Mouse (Mus musculus): ENCODE measurements around the gene Lrrc8c. TPM values are rescaled to one million over a fixed set of nuclear protein-coding genes. Genes with fewer than 3 reads are reported as not detected.

The Lrrc8c gene
- polyA plus RNA-seq, 1 experiment from 2014 or later = 17.8 TPM

GRCm38 (mm10) chr5:105515532-105515931 is 3.7 kb upstream of the Lrrc8c start:
- Histone ChIP-seq H3K9ac (no peak overlapping the region), H3K4me2 (no peak overlapping the region), H3K27ac (no peak overlapping the region), H3K27me3 (replicated peaks) (no peaks in the 10 kb centered on the region), H3K4me3 (replicated peaks) (no peak overlapping the region), H3K4me1 (no peaks in the 10 kb centered on the region), H3K9me3 (no peaks in the 10 kb centered on the region), H3K36me3 (no peaks in the 10 kb centered on the region)
- 72% methylated on average over 6 of the region's 6 CpGs for WGBS
- no peak for ATAC-seq (ENCODE audit: insufficient read depth, low FRiP score, low read depth)

- no peak overlapping the region for H3K9ac ChIP-seq
- no peaks in the 10 kb centered on the region for H3K9me3 ChIP-seq
- no peaks in the 10 kb centered on the region for H3K27me3 ChIP-seq (replicated peaks)
- 44% methylated on average over 3 of the region's 3 CpGs for WGBS
- H3K4me3 ChIP-seq (replicated peaks) = no peak overlapping the region
- no peak overlapping the region for H3K27ac ChIP-seq
- no peaks in the 10 kb centered on the region for H3K4me1 ChIP-seq
- no peak overlapping the region for H3K4me2 ChIP-seq
- no peak for ATAC-seq (ENCODE audit: insufficient read depth, low FRiP score, low read depth)
- H3K36me3 ChIP-seq = no peaks in the 10 kb centered on the region
Observed at GRCm38 (mm10) chr5:105516290-105516689, 2.9 kb upstream of the Lrrc8c start.

- no peaks in the 10 kb centered on the region for H3K36me3 ChIP-seq
- no peak for ATAC-seq (ENCODE audit: insufficient read depth, low FRiP score, low read depth)
- H3K4me3 ChIP-seq (replicated peaks) = peak overlapping the region; percentile 76
- no peaks in the 10 kb centered on the region for H3K4me1 ChIP-seq
- peak overlapping the region; percentile 88; the same call in 1 of the 2 replicates for H3K27ac ChIP-seq
- no peaks in the 10 kb centered on the region for H3K9me3 ChIP-seq
- 6% methylated on average over 7 of the region's 7 CpGs for WGBS
- H3K4me2 ChIP-seq = peak overlapping the region; percentile 97
- no peaks in the 10 kb centered on the region for H3K27me3 ChIP-seq (replicated peaks)
- no peak overlapping the region for H3K9ac ChIP-seq
Observed at GRCm38 (mm10) chr5:105517992-105518625, 1.1 kb upstream of the Lrrc8c start.

- peak; percentile 61 for ATAC-seq (ENCODE audit: insufficient read depth, low FRiP score, low read depth)
- H3K27ac ChIP-seq = peak overlapping the region; percentile 88
Observed at GRCm38 (mm10) chr5:105518626-105519095, 527 bp upstream of the Lrrc8c start.

GRCm38 (mm10) chr5:105519976-105520300 is 750 bp downstream of the Lrrc8c start:
- H3K4me1 ChIP-seq = no peaks in the 10 kb centered on the region
- peak overlapping the region; percentile 97 for H3K4me2 ChIP-seq
- peak overlapping the region; percentile 76 for H3K4me3 ChIP-seq (replicated peaks)
- H3K9ac ChIP-seq = peak overlapping the region; percentile 77
- no peaks in the 10 kb centered on the region for H3K9me3 ChIP-seq
- no peak for ATAC-seq (ENCODE audit: insufficient read depth, low FRiP score, low read depth)
- H3K27ac ChIP-seq = 0 out of 2 replicates have a peak overlapping the region, but pooled peaks have one; percentile 88
- no peaks in the 10 kb centered on the region for H3K27me3 ChIP-seq (replicated peaks)
- H3K36me3 ChIP-seq = no peaks in the 10 kb centered on the region
- 9% methylated on average over 5 of the region's 5 CpGs for WGBS

More at GRCm38 (mm10) chr5:105518626-105519095, 527 bp upstream of the Lrrc8c start:
- Histone ChIP-seq H3K4me1 (no peaks in the 10 kb centered on the region), H3K9me3 (no peaks in the 10 kb centered on the region), H3K9ac (peak overlapping the region; percentile 77; the same call in 1 of the 2 replicates), H3K4me2 (peak overlapping the region; percentile 97), H3K36me3 (no peaks in the 10 kb centered on the region), H3K27me3 (replicated peaks) (no peaks in the 10 kb centered on the region), H3K4me3 (replicated peaks) (peak overlapping the region; percentile 76)
- WGBS = under 1% methylated on average over 16 of the region's 16 CpGs

- H3K4me3 ChIP-seq (replicated peaks) = peak overlapping the region; percentile 76
- no peaks in the 10 kb centered on the region for H3K9me3 ChIP-seq
- H3K27ac ChIP-seq = no peak overlapping the region
- WGBS = 55% methylated on average over 9 of the region's 9 CpGs
- no peaks in the 10 kb centered on the region for H3K36me3 ChIP-seq
- H3K27me3 ChIP-seq (replicated peaks) = no peaks in the 10 kb centered on the region
- no peaks in the 10 kb centered on the region for H3K4me1 ChIP-seq
- no peak overlapping the region for H3K9ac ChIP-seq
- ATAC-seq (ENCODE audit: insufficient read depth, low FRiP score, low read depth) = no peak
- peak overlapping the region; percentile 97 for H3K4me2 ChIP-seq
Observed at GRCm38 (mm10) chr5:105520442-105520965, 1.3 kb downstream of the Lrrc8c start.

- no peak for ATAC-seq (ENCODE audit: insufficient read depth, low FRiP score, low read depth)
- WGBS = 53% methylated on average over 3 of the region's 3 CpGs
- no peak overlapping the region for H3K9ac ChIP-seq
- no peaks in the 10 kb centered on the region for H3K36me3 ChIP-seq
- no peak overlapping the region for H3K27ac ChIP-seq
- no peak overlapping the region for H3K4me3 ChIP-seq (replicated peaks)
- H3K4me1 ChIP-seq = no peaks in the 10 kb centered on the region
- no peaks in the 10 kb centered on the region for H3K9me3 ChIP-seq
- H3K27me3 ChIP-seq (replicated peaks) = no peaks in the 10 kb centered on the region
- H3K4me2 ChIP-seq = no peak overlapping the region
Observed at GRCm38 (mm10) chr5:105523452-105523851, 4.3 kb downstream of the Lrrc8c start.

- no peak overlapping the region for H3K4me3 ChIP-seq (replicated peaks)
- no peaks in the 10 kb centered on the region for H3K4me1 ChIP-seq
- no peaks in the 10 kb centered on the region for H3K27me3 ChIP-seq (replicated peaks)
- no peak overlapping the region for H3K27ac ChIP-seq
- no peaks in the 10 kb centered on the region for H3K9me3 ChIP-seq
- H3K4me2 ChIP-seq = no peak overlapping the region
- no peak for ATAC-seq (ENCODE audit: insufficient read depth, low FRiP score, low read depth)
- 88% methylated on average over 12 of the region's 12 CpGs for WGBS
- no peak overlapping the region for H3K9ac ChIP-seq
- no peaks in the 10 kb centered on the region for H3K36me3 ChIP-seq
Observed at GRCm38 (mm10) chr5:105525004-105525403, 5.8 kb downstream of the Lrrc8c start.

- Histone ChIP-seq H3K36me3 (no peaks in the 10 kb centered on the region), H3K9me3 (no peaks in the 10 kb centered on the region), H3K4me1 (0 out of 2 replicates have a peak, but pooled peaks cover 3% of the 10 kb centered on the region), H3K4me3 (replicated peaks) (no peak overlapping the region), H3K9ac (no peak overlapping the region), H3K27ac (no peak overlapping the region), H3K27me3 (replicated peaks) (no peaks in the 10 kb centered on the region), H3K4me2 (no peak overlapping the region)
- WGBS = 92% methylated on average over 4 of the region's 4 CpGs
- no peak for ATAC-seq (ENCODE audit: insufficient read depth, low FRiP score, low read depth)
Observed at GRCm38 (mm10) chr5:105526107-105526645, 7.0 kb downstream of the Lrrc8c start.

- 83% methylated on average over 9 of the region's 9 CpGs for WGBS
- no peaks in the 10 kb centered on the region for H3K36me3 ChIP-seq
- H3K9ac ChIP-seq = no peak overlapping the region
- H3K4me3 ChIP-seq (replicated peaks) = no peak overlapping the region
- H3K9me3 ChIP-seq = no peaks in the 10 kb centered on the region
- no peak overlapping the region for H3K27ac ChIP-seq
- H3K4me1 ChIP-seq = 0 out of 2 replicates have a peak, but pooled peaks cover 3% of the 10 kb centered on the region
- no peak overlapping the region for H3K4me2 ChIP-seq
- H3K27me3 ChIP-seq (replicated peaks) = no peaks in the 10 kb centered on the region
- ATAC-seq (ENCODE audit: insufficient read depth, low FRiP score, low read depth) = no peak
Observed at GRCm38 (mm10) chr5:105526766-105527165, 7.6 kb downstream of the Lrrc8c start.

- H3K27me3 ChIP-seq (replicated peaks) = no peaks in the 10 kb centered on the region
- no peak overlapping the region for H3K4me3 ChIP-seq (replicated peaks)
- H3K36me3 ChIP-seq = no peaks in the 10 kb centered on the region
- ATAC-seq (ENCODE audit: insufficient read depth, low FRiP score, low read depth) = peak; percentile 73
- no peak overlapping the region for H3K9ac ChIP-seq
- H3K9me3 ChIP-seq = no peaks in the 10 kb centered on the region
- no peak overlapping the region for H3K27ac ChIP-seq
- WGBS = 72% methylated on average over 23 of the region's 23 CpGs
- H3K4me1 ChIP-seq = 0 out of 2 replicates have a peak, but pooled peaks cover 3% of the 10 kb centered on the region
- H3K4me2 ChIP-seq = no peak overlapping the region
Observed at GRCm38 (mm10) chr5:105527477-105528331, 8.5 kb downstream of the Lrrc8c start.
